Mouse (Mus musculus) cortical plate, adult 2 months (tissue): Measurements from ENCODE around the gene Trmt1l.

Experiments
- CTCF ChIP-seq: fragments of 200-500 bp; IDR thresholded peaks from 2 replicates; pipeline ENCODE4 v1.5.1; 2011; ENCODE audit warnings: mild to moderate bottlenecking, control low read depth, low read length; ENCODE audit not compliant: insufficient read depth; ENCODE audit errors: extremely low read depth
- POLR2A ChIP-seq: fragments of 200-500 bp; IDR thresholded peaks from 2 replicates; pipeline ENCODE4 v1.6.1; 2011; ENCODE audit warnings: mild to moderate bottlenecking, low read length, control low read depth; ENCODE audit not compliant: insufficient read depth; ENCODE audit errors: extremely low read depth

- TF ChIP-seq POLR2A: no peak
- no peak for TF ChIP-seq CTCF
Measured at GRCm38 (mm10) chr1:151409827-151410226, 18.5 kb upstream of the Trmt1l start.
